Mouse (Mus musculus): ENCODE results near the gene Fam205a1. TPM values are rescaled to one million over a fixed set of nuclear protein-coding genes. Genes with fewer than 3 reads are reported as not detected.

The Fam205a1 gene
- polyA plus RNA-seq, 1 experiment from 2014 or later = 0.15 TPM

DNA sequence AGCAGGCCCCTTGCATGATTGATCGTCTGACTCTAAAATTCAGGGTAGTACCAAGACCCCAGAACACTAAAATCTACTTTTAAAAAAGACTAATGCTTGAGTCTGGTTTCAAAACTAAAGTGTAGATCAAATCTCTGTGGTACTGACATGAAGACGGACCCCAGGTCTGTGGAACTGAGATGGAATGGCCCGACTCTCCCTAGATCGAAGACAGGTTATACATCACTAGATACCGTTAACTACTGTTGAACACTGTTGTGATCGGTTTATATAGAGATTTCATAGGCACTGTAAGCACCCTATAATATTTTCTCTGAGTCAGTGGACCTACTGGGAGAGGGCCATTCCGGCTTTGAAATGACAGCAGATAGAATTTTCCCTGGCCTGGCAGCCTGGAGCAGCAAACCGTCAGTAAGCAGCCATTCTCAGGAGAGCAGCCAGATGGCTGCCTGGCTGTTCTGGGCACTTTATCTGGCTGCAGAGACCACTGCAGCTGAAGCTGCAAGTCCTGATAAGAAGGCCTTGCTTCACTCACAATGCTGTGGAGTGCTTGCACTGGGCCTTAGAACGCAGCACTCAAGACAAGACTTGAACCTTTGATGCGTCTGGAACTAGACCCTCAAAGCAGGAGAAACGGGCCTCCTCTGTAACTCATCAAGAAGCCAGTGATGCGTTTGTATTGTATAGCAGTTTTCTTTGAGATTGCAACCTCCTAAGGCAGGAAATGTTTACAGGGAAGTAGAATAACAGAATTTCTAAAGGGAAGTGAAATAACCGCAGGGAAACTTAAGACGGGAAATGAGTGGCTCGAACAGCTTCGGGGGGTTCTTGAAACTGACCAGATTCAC, 26.4 kb upstream of the Fam205a1 start:
- Histone ChIP-seq H3K9me3 (ENCODE audit: control insufficient read depth, low read length) (no peaks in the 10 kb centered on the region), H3K27ac (ENCODE audit: low read length) (no peak overlapping the region), H3K36me3 (ENCODE audit: control insufficient read depth, insufficient read depth) (no peaks in the 10 kb centered on the region), H3K27me3 (replicated peaks; ENCODE audit: control insufficient read depth, insufficient read depth, low read length) (no peaks in the 10 kb centered on the region), H3K9ac (replicated peaks; ENCODE audit: low read depth, low read length) (no peak overlapping the region), H3K4me3 (replicated peaks; ENCODE audit: low read length) (no peak overlapping the region), H3K4me1 (replicated peaks; ENCODE audit: control insufficient read depth, insufficient read depth, low read length) (no peaks in the 10 kb centered on the region), H3K4me2 (ENCODE audit: low read length) (no peak overlapping the region)
- ATAC-seq = no peak
- WGBS = 85% methylated on average over 16 of the region's 16 CpGs

DNA sequence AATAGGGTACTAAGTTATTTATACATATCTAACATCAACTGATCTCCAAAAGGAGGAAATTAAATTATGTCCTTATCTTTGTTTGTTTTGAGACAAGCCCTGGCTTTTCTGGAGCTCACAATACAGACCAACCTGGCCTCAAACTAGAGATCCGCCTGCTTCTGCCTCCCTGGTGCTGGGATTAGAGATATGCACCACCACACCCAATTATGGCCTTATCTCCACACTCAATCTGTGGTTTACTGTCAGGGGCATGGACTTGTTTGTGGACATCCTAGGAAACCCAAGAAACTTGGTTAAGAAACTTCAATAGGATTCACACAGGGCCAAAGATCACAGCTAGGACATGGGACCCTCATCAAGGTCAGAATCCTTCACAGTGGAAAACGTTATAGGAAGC, 24.0 kb upstream of the Fam205a1 start:
- Histone ChIP-seq H3K9ac (replicated peaks; ENCODE audit: low read depth, low read length) (no peak overlapping the region), H3K27ac (ENCODE audit: low read length) (no peak overlapping the region), H3K27me3 (replicated peaks; ENCODE audit: control insufficient read depth, insufficient read depth, low read length) (no peaks in the 10 kb centered on the region), H3K9me3 (ENCODE audit: control insufficient read depth, low read length) (no peaks in the 10 kb centered on the region), H3K4me1 (replicated peaks; ENCODE audit: control insufficient read depth, insufficient read depth, low read length) (no peaks in the 10 kb centered on the region), H3K36me3 (ENCODE audit: control insufficient read depth, insufficient read depth) (no peaks in the 10 kb centered on the region), H3K4me2 (ENCODE audit: low read length) (no peak overlapping the region), H3K4me3 (replicated peaks; ENCODE audit: low read length) (no peak overlapping the region)
- no peak for ATAC-seq
- 77% methylated on average over 2 of the region's 2 CpGs for WGBS

DNA sequence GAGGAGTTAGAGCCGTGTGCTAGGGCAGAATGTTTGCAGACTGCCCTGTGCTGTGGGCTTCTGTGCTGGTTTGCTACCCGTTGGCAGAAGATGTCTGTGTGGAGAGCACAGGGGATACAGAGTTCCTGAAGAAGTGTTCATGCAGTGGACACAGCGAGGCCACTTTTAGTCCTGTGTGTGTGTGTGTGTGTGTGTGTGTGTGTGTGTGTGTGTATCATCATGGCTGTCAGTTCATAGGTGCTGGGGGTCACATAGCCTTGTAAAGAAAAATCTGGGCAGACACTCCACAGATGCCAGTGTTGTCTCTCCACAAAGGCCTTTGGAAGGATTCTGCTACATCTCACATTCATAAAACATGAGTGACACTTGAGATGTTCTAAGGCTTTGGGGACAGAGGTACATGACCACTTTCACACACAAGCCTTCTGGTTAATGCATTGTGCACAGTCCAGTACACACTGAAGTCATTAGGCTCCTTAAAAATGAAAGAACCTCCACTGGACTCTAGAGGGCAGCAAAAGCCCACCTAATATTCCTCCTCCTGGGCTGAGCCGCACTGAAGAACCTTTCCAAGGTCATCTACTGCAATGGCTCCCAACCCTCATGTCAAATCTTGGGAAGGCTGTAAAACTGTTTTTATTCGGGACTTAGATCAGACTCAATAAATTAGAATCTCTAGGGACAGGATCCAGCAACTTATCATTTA, 23.1 kb upstream of the Fam205a1 start:
- Histone ChIP-seq H3K4me3 (replicated peaks; ENCODE audit: low read length) (no peak overlapping the region), H3K27me3 (replicated peaks; ENCODE audit: control insufficient read depth, insufficient read depth, low read length) (no peaks in the 10 kb centered on the region), H3K9me3 (ENCODE audit: control insufficient read depth, low read length) (no peaks in the 10 kb centered on the region), H3K36me3 (ENCODE audit: control insufficient read depth, insufficient read depth) (no peaks in the 10 kb centered on the region), H3K9ac (replicated peaks; ENCODE audit: low read depth, low read length) (no peak overlapping the region), H3K27ac (ENCODE audit: low read length) (no peak overlapping the region), H3K4me2 (ENCODE audit: low read length) (no peak overlapping the region), H3K4me1 (replicated peaks; ENCODE audit: control insufficient read depth, insufficient read depth, low read length) (no peaks in the 10 kb centered on the region)
- ATAC-seq = peak; percentile 96
- WGBS = 38% methylated on average over 5 of the region's 5 CpGs

DNA sequence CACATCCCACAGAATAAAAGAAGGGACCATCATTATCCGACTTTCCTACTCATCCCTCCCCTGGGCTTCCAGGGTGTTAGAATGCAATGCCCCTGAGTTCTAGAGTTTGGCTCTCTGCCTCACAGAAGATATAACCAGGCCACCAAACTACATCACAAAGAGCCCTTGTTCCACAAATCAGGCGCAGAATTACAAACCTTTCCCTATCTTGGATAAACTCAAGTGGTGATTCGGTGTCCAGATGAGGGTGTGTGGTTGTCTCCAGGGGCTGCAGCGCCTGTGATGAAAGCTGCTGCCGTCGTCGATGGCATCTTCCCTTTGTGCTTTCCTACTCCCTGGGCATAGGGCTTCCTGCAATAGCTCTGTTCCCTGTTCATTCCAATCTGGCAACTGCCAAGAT, 20.4 kb upstream of the Fam205a1 start, which contains the start of gene Fam205c:
Gene Fam205c (minus strand): TSS at position 101 of the 400 bp plus-strand sequence.
- no peak for ATAC-seq
- Histone ChIP-seq H3K27ac (ENCODE audit: low read length) (no peak within 1 kb of the TSS), H3K36me3 (ENCODE audit: control insufficient read depth, insufficient read depth) (no peaks in the 10 kb centered on the region), H3K4me2 (ENCODE audit: low read length) (no peak within 1 kb of the TSS), H3K4me3 (replicated peaks; ENCODE audit: low read length) (no peak within 1 kb of the TSS), H3K9ac (replicated peaks; ENCODE audit: low read depth, low read length) (no peak within 1 kb of the TSS), H3K9me3 (ENCODE audit: control insufficient read depth, low read length) (no peaks in the 10 kb centered on the region), H3K27me3 (replicated peaks; ENCODE audit: control insufficient read depth, insufficient read depth, low read length) (no peaks in the 10 kb centered on the region), H3K4me1 (replicated peaks; ENCODE audit: control insufficient read depth, insufficient read depth, low read length) (no peaks in the 10 kb centered on the region)
- WGBS = 88% methylated on average over 7 of the region's 7 CpGs

DNA sequence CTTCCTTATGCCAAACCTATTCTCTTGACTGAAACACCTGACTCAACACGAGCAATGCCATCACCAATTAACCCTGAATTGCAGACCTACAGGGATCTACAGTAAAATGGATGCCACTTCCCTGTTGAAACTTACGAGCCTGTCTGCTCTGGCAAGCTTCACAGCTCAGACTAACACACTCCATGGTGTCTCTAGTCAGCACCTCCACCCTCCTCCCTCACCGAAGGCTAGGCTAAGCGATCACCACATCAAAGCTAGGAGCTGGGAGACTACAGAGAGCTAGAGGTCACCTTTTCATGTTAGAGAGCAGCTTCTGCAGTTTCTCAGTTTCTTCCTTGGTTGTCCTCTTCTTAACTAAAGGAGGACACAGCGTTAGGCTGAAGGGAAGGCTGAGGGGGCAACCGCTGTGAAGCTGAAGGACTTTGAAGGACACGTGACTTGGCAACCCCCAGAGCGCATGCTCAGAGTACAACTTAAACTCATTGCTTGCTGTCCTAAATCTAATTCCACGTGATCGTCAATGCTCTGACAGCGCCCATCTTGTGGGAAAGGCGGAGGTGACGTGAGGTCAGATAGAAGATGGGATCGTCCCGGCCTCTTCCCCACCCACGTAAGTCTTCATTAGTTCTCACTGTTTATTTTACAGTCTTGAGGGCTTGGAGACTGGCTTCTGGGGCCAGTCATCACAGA, 19.2 kb upstream of the Fam205a1 start:
- Histone ChIP-seq H3K36me3 (ENCODE audit: control insufficient read depth, insufficient read depth) (no peaks in the 10 kb centered on the region), H3K4me2 (ENCODE audit: low read length) (no peak overlapping the region)
- no peak for ATAC-seq

DNA sequence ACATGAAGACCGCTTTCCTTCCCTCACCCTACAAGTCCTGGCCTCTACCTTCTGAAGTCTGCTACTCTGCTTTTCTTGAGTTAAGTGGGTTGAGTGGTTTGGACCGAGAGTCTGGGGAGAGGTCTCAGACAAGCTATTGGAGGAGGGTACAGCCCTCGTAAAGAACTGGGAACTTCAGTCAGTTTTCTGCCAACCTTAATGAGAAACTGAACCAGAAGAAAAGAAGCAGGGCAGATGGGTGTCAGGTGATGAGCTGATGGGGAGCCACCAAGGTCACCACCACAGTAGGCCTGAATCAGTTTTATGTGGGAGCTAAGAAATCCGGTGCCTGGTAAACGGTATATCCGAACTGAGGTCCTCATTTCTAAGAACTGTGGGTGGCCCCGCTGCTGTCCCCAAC, 18.5 kb upstream of the Fam205a1 start:
- no peaks in the 10 kb centered on the region for H3K36me3 ChIP-seq (ENCODE audit: control insufficient read depth, insufficient read depth)
- H3K9me3 ChIP-seq (ENCODE audit: control insufficient read depth, low read length) = no peaks in the 10 kb centered on the region
- no peaks in the 10 kb centered on the region for H3K4me1 ChIP-seq (replicated peaks; ENCODE audit: control insufficient read depth, insufficient read depth, low read length)
- H3K27me3 ChIP-seq (replicated peaks; ENCODE audit: control insufficient read depth, insufficient read depth, low read length) = no peaks in the 10 kb centered on the region
- WGBS = 95% methylated on average over 7 of the region's 7 CpGs
- H3K4me2 ChIP-seq (ENCODE audit: low read length) = no peak overlapping the region
- no peak overlapping the region for H3K27ac ChIP-seq (ENCODE audit: low read length)
- no peak overlapping the region for H3K9ac ChIP-seq (replicated peaks; ENCODE audit: low read depth, low read length)
- no peak overlapping the region for H3K4me3 ChIP-seq (replicated peaks; ENCODE audit: low read length)
- ATAC-seq = no peak

More for the DNA sequence above, 19.2 kb upstream of the Fam205a1 start:
- Histone ChIP-seq H3K9me3 (ENCODE audit: control insufficient read depth, low read length) (no peaks in the 10 kb centered on the region), H3K4me1 (replicated peaks; ENCODE audit: control insufficient read depth, insufficient read depth, low read length) (no peaks in the 10 kb centered on the region), H3K27me3 (replicated peaks; ENCODE audit: control insufficient read depth, insufficient read depth, low read length) (no peaks in the 10 kb centered on the region), H3K9ac (replicated peaks; ENCODE audit: low read depth, low read length) (no peak overlapping the region), H3K27ac (ENCODE audit: low read length) (no peak overlapping the region), H3K4me3 (replicated peaks; ENCODE audit: low read length) (no peak overlapping the region)
- 88% methylated on average over 16 of the region's 16 CpGs for WGBS

DNA sequence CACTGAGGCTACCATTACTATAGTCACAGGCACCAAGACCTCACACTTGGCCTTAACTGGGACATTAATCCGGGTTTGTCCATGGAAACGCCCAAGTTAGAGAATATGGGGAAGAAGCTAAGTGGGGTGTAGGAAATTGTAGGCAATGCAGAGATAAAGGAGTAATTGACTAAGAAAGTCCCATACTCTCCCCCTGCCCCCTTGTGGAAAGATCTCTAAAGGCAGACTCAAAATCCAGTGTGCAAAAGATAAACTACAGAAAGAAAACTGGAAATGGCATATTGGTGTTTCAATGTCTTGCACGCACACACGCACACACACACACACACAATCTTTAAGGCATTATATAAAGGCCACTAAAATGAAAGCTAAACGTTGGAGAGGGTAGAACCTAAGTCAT, 17.1 kb upstream of the Fam205a1 start:
- Histone ChIP-seq H3K27me3 (replicated peaks; ENCODE audit: control insufficient read depth, insufficient read depth, low read length) (no peaks in the 10 kb centered on the region), H3K9ac (replicated peaks; ENCODE audit: low read depth, low read length) (no peak overlapping the region), H3K9me3 (ENCODE audit: control insufficient read depth, low read length) (no peaks in the 10 kb centered on the region), H3K4me2 (ENCODE audit: low read length) (no peak overlapping the region), H3K4me1 (replicated peaks; ENCODE audit: control insufficient read depth, insufficient read depth, low read length) (no peaks in the 10 kb centered on the region), H3K36me3 (ENCODE audit: control insufficient read depth, insufficient read depth) (no peaks in the 10 kb centered on the region), H3K27ac (ENCODE audit: low read length) (no peak overlapping the region), H3K4me3 (replicated peaks; ENCODE audit: low read length) (no peak overlapping the region)
- WGBS = 86% methylated on average over 5 of the region's 5 CpGs
- no peak for ATAC-seq

DNA sequence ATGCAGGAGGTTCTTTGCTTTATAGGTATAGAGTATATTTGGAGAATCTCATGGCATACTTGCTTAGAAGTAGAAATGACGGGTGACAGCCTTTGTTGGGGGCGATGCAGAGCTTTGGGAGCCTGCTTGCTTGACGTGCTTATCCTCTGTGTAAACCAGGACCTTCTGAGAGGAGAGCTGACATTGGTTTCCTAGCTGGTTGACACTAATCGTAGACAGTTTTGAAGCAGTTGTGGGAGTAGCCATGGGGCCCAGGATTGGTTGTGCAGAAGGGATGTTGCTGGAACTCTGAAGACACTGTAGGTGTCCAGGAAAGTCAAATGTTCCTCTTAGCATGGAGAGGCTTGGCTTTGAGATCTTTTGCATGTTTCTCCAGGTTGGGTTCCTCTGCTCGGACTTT, 14.5 kb upstream of the Fam205a1 start:
- no peak overlapping the region for H3K27ac ChIP-seq (ENCODE audit: low read length)
- H3K9me3 ChIP-seq (ENCODE audit: control insufficient read depth, low read length) = no peaks in the 10 kb centered on the region
- no peak for ATAC-seq
- H3K36me3 ChIP-seq (ENCODE audit: control insufficient read depth, insufficient read depth) = no peaks in the 10 kb centered on the region
- 89% methylated on average over 5 of the region's 5 CpGs for WGBS
- H3K4me2 ChIP-seq (ENCODE audit: low read length) = no peak overlapping the region
- H3K4me3 ChIP-seq (replicated peaks; ENCODE audit: low read length) = no peak overlapping the region
- H3K9ac ChIP-seq (replicated peaks; ENCODE audit: low read depth, low read length) = no peak overlapping the region
- no peaks in the 10 kb centered on the region for H3K4me1 ChIP-seq (replicated peaks; ENCODE audit: control insufficient read depth, insufficient read depth, low read length)
- no peaks in the 10 kb centered on the region for H3K27me3 ChIP-seq (replicated peaks; ENCODE audit: control insufficient read depth, insufficient read depth, low read length)

DNA sequence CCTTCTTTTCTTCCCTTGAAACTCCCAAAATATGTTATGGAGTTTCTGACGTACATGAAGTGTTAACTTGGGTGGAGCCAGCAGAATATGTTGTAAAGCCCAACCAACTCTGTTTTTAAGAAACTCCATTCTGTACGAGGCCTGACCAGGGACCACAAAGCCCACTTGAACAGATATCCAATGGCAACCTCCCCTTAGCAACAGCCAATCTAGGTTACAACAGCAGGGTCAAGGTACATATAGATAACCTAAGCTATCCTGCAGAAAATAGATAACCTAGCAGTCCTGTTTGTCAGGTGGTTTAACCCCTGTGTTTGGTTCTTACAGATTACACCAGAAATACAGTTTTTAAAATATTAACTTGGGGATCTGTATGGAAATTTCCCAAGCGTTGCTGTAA, 13.7 kb upstream of the Fam205a1 start:
- Histone ChIP-seq H3K4me3 (replicated peaks; ENCODE audit: low read length) (no peak overlapping the region), H3K4me1 (replicated peaks; ENCODE audit: control insufficient read depth, insufficient read depth, low read length) (no peaks in the 10 kb centered on the region), H3K27me3 (replicated peaks; ENCODE audit: control insufficient read depth, insufficient read depth, low read length) (no peaks in the 10 kb centered on the region), H3K4me2 (ENCODE audit: low read length) (no peak overlapping the region), H3K36me3 (ENCODE audit: control insufficient read depth, insufficient read depth) (no peaks in the 10 kb centered on the region), H3K9me3 (ENCODE audit: control insufficient read depth, low read length) (no peaks in the 10 kb centered on the region), H3K27ac (ENCODE audit: low read length) (no peak overlapping the region), H3K9ac (replicated peaks; ENCODE audit: low read depth, low read length) (no peak overlapping the region)
- WGBS = 79% methylated on average over 3 of the region's 3 CpGs
- ATAC-seq = no peak
